Mouse (Mus musculus) heart, adult 2 months (tissue): ENCODE results near the gene Dimt1.

Experiments
- CTCF ChIP-seq: fragments of 200-600 bp; IDR thresholded peaks from 2 replicates; pipeline ENCODE4 v1.8.1; 2022; ENCODE audit warnings: antibody characterized with exemption, mild to moderate bottlenecking, moderate library complexity
- POLR2A ChIP-seq: fragments of 200-500 bp; IDR thresholded peaks from 2 replicates; pipeline ENCODE4 v1.6.1; 2011; ENCODE audit warnings: mild to moderate bottlenecking, low read depth, low read length, control low read depth; ENCODE audit not compliant: insufficient read depth

- TF ChIP-seq POLR2A: no peak
- no peak for TF ChIP-seq CTCF
These were observed 39.7 kb upstream of the Dimt1 start for GRCm38 (mm10) chr13:106907273-106907672.
